Mouse (Mus musculus) MEL (cell line): ENCODE results near the gene Gipc3. TPM values are rescaled to one million over a fixed set of nuclear protein-coding genes. Genes with fewer than 3 reads are reported as not detected.

Experiments used
- DNase-seq: peaks from one replicate; pipeline ENCODE4 v3.0.0; 2011; ENCODE audit warnings: low read depth, low spot score
- H3K27ac ChIP-seq: 2 replicates; pipeline ENCODE4 v1.5.1; 2012; ENCODE audit warnings: low read depth, mild to moderate bottlenecking, control low read depth, low read length, moderate library complexity; ENCODE audit not compliant: control insufficient read depth
- H3K27me3 ChIP-seq, 2 experiments: fragments of 150-350 bp in 1 of 2; sonication (generic) in 1 of 2; 2 replicates each; pipeline ENCODE4 v1.6.1; 2012; ENCODE audit warnings: low read length in 2 of 2, mild to moderate bottlenecking in 2 of 2, improper control_type of control experiment in 1 of 2, moderate library complexity in 1 of 2; ENCODE audit not compliant: insufficient read depth in 2 of 2, control insufficient read depth in 1 of 2
- H3K36me3 ChIP-seq, 2 experiments: 2 replicates each; pipeline ENCODE4 v1.6.1; 2012 to 2014; ENCODE audit warnings: low read length in 2 of 2, improper control_type of control experiment in 1 of 2, inconsistent platforms in 1 of 2, mild to moderate bottlenecking in 1 of 2; ENCODE audit not compliant: insufficient read depth in 2 of 2, control insufficient read depth in 1 of 2
- H3K4me1 ChIP-seq, 2 experiments: fragments of 150-350 bp in 1 of 2; sonication (generic) in 1 of 2; 2 replicates each; pipeline ENCODE4 v1.6.1; 2012; ENCODE audit warnings: low read length in 2 of 2, improper control_type of control experiment in 1 of 2, mild to moderate bottlenecking in 1 of 2; ENCODE audit not compliant: insufficient read depth in 2 of 2, control insufficient read depth in 1 of 2
- H3K4me3 ChIP-seq, 2 experiments: fragments of 150-350 bp in 1 of 2; sonication (generic) in 1 of 2; 2 replicates each; pipeline ENCODE4 v1.5.1; 2012; ENCODE audit warnings: low read depth in 2 of 2, low read length in 2 of 2, mild to moderate bottlenecking in 2 of 2, moderate library complexity in 2 of 2, control low read depth in 1 of 2, improper control_type of control experiment in 1 of 2; ENCODE audit not compliant: control insufficient read depth in 1 of 2, insufficient read depth in 1 of 2
- H3K79me2 ChIP-seq: 2 replicates; pipeline ENCODE4 v1.6.1; 2012; ENCODE audit warnings: mild to moderate bottlenecking, low read length, moderate library complexity; ENCODE audit not compliant: control insufficient read depth, poor library complexity, insufficient read depth
- H3K9ac ChIP-seq: 2 replicates; pipeline ENCODE4 v1.6.1; 2012; ENCODE audit warnings: low read depth, mild to moderate bottlenecking, control low read depth, low read length, moderate library complexity; ENCODE audit not compliant: control insufficient read depth, poor library complexity, severe bottlenecking
- H3K9me3 ChIP-seq: fragments of 150-350 bp; sonication (generic); replicated peaks from 2 replicates; pipeline ENCODE4 v1.6.1; 2012; ENCODE audit warnings: mild to moderate bottlenecking, low read length, improper control_type of control experiment, moderate library complexity; ENCODE audit not compliant: insufficient read depth
- BHLHE40 ChIP-seq: IDR thresholded peaks from 2 replicates; pipeline ENCODE4 v1.6.1; 2012; ENCODE audit warnings: low read depth, mild to moderate bottlenecking, inconsistent platforms, low read length, improper control_type of control experiment, borderline replicate concordance
- CHD1 ChIP-seq: IDR thresholded peaks from 2 replicates; pipeline ENCODE4 v1.6.1; 2012; ENCODE audit warnings: low read depth, mild to moderate bottlenecking, inconsistent platforms, low read length, improper control_type of control experiment
- CHD2 ChIP-seq: IDR thresholded peaks from 2 replicates; pipeline ENCODE4 v1.6.1; 2011; ENCODE audit warnings: low read length, improper control_type of control experiment
- CTCF ChIP-seq, 3 experiments: IDR thresholded peaks in 2 of 3; conservative IDR thresholded peaks in 1 of 3; 2 replicates each; pipeline ENCODE4 v1.5.1; 2011 to 2012; ENCODE audit warnings: low read length in 3 of 3, low read depth in 2 of 3, mild to moderate bottlenecking in 2 of 3, improper control_type of control experiment in 1 of 3, inconsistent platforms in 1 of 3, mixed read lengths in 1 of 3, moderate library complexity in 1 of 3; ENCODE audit not compliant: control insufficient read depth in 1 of 3, insufficient read depth in 1 of 3, poor library complexity in 1 of 3, severe bottlenecking in 1 of 3
- E2F4 ChIP-seq: IDR thresholded peaks from 2 replicates; pipeline ENCODE4 v1.6.1; 2011; ENCODE audit warnings: low read depth, low read length, improper control_type of control experiment, borderline replicate concordance
- ELF1 ChIP-seq: IDR thresholded peaks from 2 replicates; pipeline ENCODE4 v1.6.1; 2014; ENCODE audit warnings: low read depth, mild to moderate bottlenecking, inconsistent platforms, low read length, improper control_type of control experiment, moderate library complexity
- EP300 ChIP-seq, 2 experiments: IDR thresholded peaks; 2 replicates each; pipeline ENCODE4 v1.6.1; 2011; ENCODE audit warnings: improper control_type of control experiment in 2 of 2, low read length in 2 of 2, low read depth in 1 of 2, mild to moderate bottlenecking in 1 of 2
- ETS1 ChIP-seq: IDR thresholded peaks from 2 replicates; pipeline ENCODE4 v1.6.1; 2012; ENCODE audit warnings: low read depth, mild to moderate bottlenecking, inconsistent platforms, low read length, improper control_type of control experiment, moderate library complexity
- GABPA ChIP-seq: IDR thresholded peaks from 2 replicates; pipeline ENCODE4 v1.6.1; 2012; ENCODE audit warnings: low read depth, mild to moderate bottlenecking, inconsistent platforms, low read length, improper control_type of control experiment, moderate library complexity
- GATA1 ChIP-seq: IDR thresholded peaks from 2 replicates; pipeline ENCODE4 v1.6.1; 2011; ENCODE audit warnings: low read depth, low read length, improper control_type of control experiment
- JUND ChIP-seq: IDR thresholded peaks from 2 replicates; pipeline ENCODE4 v1.6.1; 2011; ENCODE audit warnings: low read depth, mild to moderate bottlenecking, improper control_type of control experiment, low read length
- KAT2A ChIP-seq: conservative IDR thresholded peaks from 2 replicates; pipeline ENCODE4 v1.6.1; 2012; ENCODE audit warnings: low read depth, low read length, improper control_type of control experiment, inconsistent platforms
- MAFK ChIP-seq: IDR thresholded peaks from 2 replicates; pipeline ENCODE4 v1.6.1; 2011; ENCODE audit warnings: low read depth, mild to moderate bottlenecking, low read length, improper control_type of control experiment, borderline replicate concordance
- MAZ ChIP-seq: IDR thresholded peaks from 2 replicates; pipeline ENCODE4 v1.6.1; 2012; ENCODE audit warnings: low read depth, mild to moderate bottlenecking, inconsistent platforms, low read length, improper control_type of control experiment
- MEF2A ChIP-seq: IDR thresholded peaks from 2 replicates; pipeline ENCODE4 v1.6.1; 2014; ENCODE audit warnings: low read depth, mild to moderate bottlenecking, inconsistent platforms, low read length, improper control_type of control experiment; ENCODE audit not compliant: poor library complexity, insufficient replicate concordance, severe bottlenecking; ENCODE audit errors: extremely low read depth
- MXI1 ChIP-seq: IDR thresholded peaks from 2 replicates; pipeline ENCODE4 v1.6.1; 2011; ENCODE audit warnings: mild to moderate bottlenecking, low read depth, low read length, improper control_type of control experiment
- MYB ChIP-seq: IDR thresholded peaks from 2 replicates; pipeline ENCODE4 v1.6.1; 2011; ENCODE audit warnings: mild to moderate bottlenecking, low read depth, low read length, improper control_type of control experiment
- NELFE ChIP-seq: IDR thresholded peaks from 2 replicates; pipeline ENCODE4 v1.6.1; 2011; ENCODE audit warnings: low read depth, low read length, improper control_type of control experiment
- NRF1 ChIP-seq: IDR thresholded peaks from 2 replicates; pipeline ENCODE4 v1.6.1; 2014; ENCODE audit warnings: low read depth, mild to moderate bottlenecking, inconsistent platforms, low read length, improper control_type of control experiment, moderate library complexity; ENCODE audit not compliant: poor library complexity, insufficient read depth, severe bottlenecking
- POLR2A ChIP-seq, 2 experiments: IDR thresholded peaks; 2 replicates each; pipeline ENCODE4 v1.6.1; 2011 to 2012; ENCODE audit warnings: low read length in 2 of 2, mild to moderate bottlenecking in 2 of 2, control low read depth in 1 of 2, improper control_type of control experiment in 1 of 2, low read depth in 1 of 2, moderate library complexity in 1 of 2; ENCODE audit not compliant: control insufficient read depth in 1 of 2, insufficient read depth in 1 of 2, poor library complexity in 1 of 2
- POLR2AphosphoS2 ChIP-seq: IDR thresholded peaks from 2 replicates; pipeline ENCODE4 v1.6.1; 2011; ENCODE audit warnings: low read length, improper control_type of control experiment
- POLR2AphosphoS5 ChIP-seq: IDR thresholded peaks from 2 replicates; pipeline ENCODE4 v1.6.1; 2012; ENCODE audit warnings: low read depth, borderline replicate concordance, mild to moderate bottlenecking, inconsistent platforms, low read length, moderate library complexity, mixed read lengths
- RAD21 ChIP-seq: IDR thresholded peaks from 2 replicates; pipeline ENCODE4 v1.6.1; 2011; ENCODE audit warnings: mild to moderate bottlenecking, low read depth, low read length, improper control_type of control experiment
- RCOR1 ChIP-seq: IDR thresholded peaks from 2 replicates; pipeline ENCODE4 v1.6.1; 2012; ENCODE audit warnings: low read depth, mild to moderate bottlenecking, inconsistent platforms, low read length, improper control_type of control experiment
- SIN3A ChIP-seq: IDR thresholded peaks from 2 replicates; pipeline ENCODE4 v1.6.1; 2012; ENCODE audit warnings: low read length, improper control_type of control experiment, inconsistent platforms
- SMC3 ChIP-seq: IDR thresholded peaks from 2 replicates; pipeline ENCODE4 v1.6.1; 2011; ENCODE audit warnings: low read depth, low read length, improper control_type of control experiment
- TAL1 ChIP-seq: IDR thresholded peaks from 2 replicates; pipeline ENCODE4 v1.6.1; 2012; ENCODE audit warnings: mild to moderate bottlenecking, inconsistent platforms, low read length, moderate library complexity, mixed read lengths
- TBP ChIP-seq: IDR thresholded peaks from 2 replicates; pipeline ENCODE4 v1.8.0; 2011; ENCODE audit warnings: low read depth, low read length, improper control_type of control experiment
- TCF12 ChIP-seq: IDR thresholded peaks from 2 replicates; pipeline ENCODE4 v1.6.1; 2014; ENCODE audit warnings: low read depth, mild to moderate bottlenecking, inconsistent platforms, low read length, improper control_type of control experiment, moderate library complexity
- UBTF ChIP-seq: IDR thresholded peaks from 2 replicates; pipeline ENCODE4 v1.6.1; 2012; ENCODE audit warnings: low read depth, mild to moderate bottlenecking, inconsistent platforms, low read length, improper control_type of control experiment, moderate library complexity, borderline replicate concordance; ENCODE audit not compliant: insufficient read depth
- USF1 ChIP-seq: IDR thresholded peaks from 2 replicates; pipeline ENCODE4 v1.6.1; 2014; ENCODE audit warnings: low read depth, mild to moderate bottlenecking, inconsistent platforms, low read length, improper control_type of control experiment, moderate library complexity
- USF2 ChIP-seq, 2 experiments: IDR thresholded peaks; 2 replicates each; pipeline ENCODE4 v1.6.1; 2011 to 2012; ENCODE audit warnings: improper control_type of control experiment in 2 of 2, low read length in 2 of 2, borderline replicate concordance in 1 of 2, inconsistent platforms in 1 of 2, low read depth in 1 of 2, mild to moderate bottlenecking in 1 of 2; ENCODE audit not compliant: insufficient read depth in 1 of 2
- ZC3H11A ChIP-seq: IDR thresholded peaks from 2 replicates; pipeline ENCODE4 v1.6.1; 2012; ENCODE audit warnings: low read depth, mild to moderate bottlenecking, inconsistent platforms, low read length, improper control_type of control experiment
- ZMIZ1 ChIP-seq: IDR thresholded peaks from 2 replicates; pipeline ENCODE4 v1.6.1; 2012; ENCODE audit warnings: low read depth, mild to moderate bottlenecking, inconsistent platforms, low read length, improper control_type of control experiment, moderate library complexity
- ZNF384 ChIP-seq: IDR thresholded peaks from 2 replicates; pipeline ENCODE4 v1.6.1; 2012; ENCODE audit warnings: low read depth, mild to moderate bottlenecking, inconsistent platforms, low read length, improper control_type of control experiment
- polyA plus RNA-seq, 2 experiments: library from polyadenylated mRNA; stranded (reverse) in 1 of 2; unstranded in 1 of 2; fragments of >175 nt in 1 of 2; fragments of >200 nt in 1 of 2; gene quantifications; 2 replicates each; pipeline versions ENCODE4 v1.2.1 to v1.2.4; 2012; ENCODE audit warnings: low replicate concordance in 2 of 2, low read depth in 1 of 2; ENCODE audit not compliant: insufficient read length in 2 of 2, insufficient read depth in 1 of 2, missing spikeins in 1 of 2
- total RNA-seq: library from RNA; depleted of rRNA; stranded (reverse); fragments of 300-350 nt; gene quantifications from 2 replicates; pipeline ENCODE4 v1.2.3, GENCODE M21; 2012

Gipc3 gene
- total and polyA plus RNA-seq, 3 experiments = not detected

DNA sequence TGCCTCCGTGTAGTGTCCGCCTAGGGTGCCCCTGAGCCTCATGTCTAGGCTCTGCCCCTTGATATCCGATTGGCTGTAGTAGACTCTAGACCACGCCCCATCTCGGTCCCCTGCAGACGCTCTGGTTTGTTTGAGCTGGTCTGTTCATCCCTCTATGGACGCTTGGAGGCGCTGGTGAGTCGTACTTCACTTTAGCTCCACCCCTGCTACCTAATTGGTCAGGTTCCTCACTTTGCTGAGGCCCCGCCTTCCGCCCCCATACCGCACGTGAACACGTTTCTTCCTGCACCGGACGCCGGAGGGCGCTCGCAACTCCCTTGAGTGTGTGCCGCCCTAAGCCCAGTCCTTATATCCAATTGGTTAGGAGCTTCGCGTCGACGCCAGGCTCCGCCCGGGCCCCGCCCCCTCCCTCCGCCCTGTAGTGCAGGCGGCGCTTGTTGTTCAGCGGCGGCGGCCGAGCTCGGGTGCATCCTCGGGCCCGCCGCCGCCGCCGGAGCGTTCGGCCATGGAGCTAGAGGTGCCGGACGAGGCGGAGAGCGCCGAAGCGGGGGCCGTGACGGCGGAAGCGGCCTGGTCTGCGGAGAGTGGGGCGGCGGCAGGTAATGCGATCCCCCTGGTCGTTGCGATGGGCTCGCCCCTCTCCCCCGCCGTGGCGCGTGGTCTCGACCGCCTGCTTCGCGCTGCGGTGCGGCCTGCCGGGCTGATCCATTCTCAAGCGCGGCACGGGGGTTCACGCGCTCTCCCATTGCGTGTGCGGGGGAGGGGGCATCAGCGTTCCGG lies 50.3 kb downstream of the Gipc3 start, which contains the start of gene Pip5k1c:
TSS of gene Pip5k1c (plus strand) at position 410 of the 780 bp plus-strand sequence.
- no peaks in the 10 kb centered on the region for H3K9me3 ChIP-seq
- H3K4me3 ChIP-seq = peak within 1 kb of the TSS; percentile 86 to 91
- H3K9ac ChIP-seq = peak within 1 kb of the TSS; percentile 88
- H3K27me3 ChIP-seq = no peaks in the 10 kb centered on the region
- H3K36me3 ChIP-seq = peaks cover 0 to 20% of the 10 kb centered on the region in 2 experiments; a peak in 2 of 4 replicates
- DNase-seq = peak; percentile 100
- peak within 1 kb of the TSS; percentile 82 for H3K27ac ChIP-seq
- peaks cover 45% of the 10 kb centered on the region for H3K79me2 ChIP-seq
- peaks cover 11 to 30% of the 10 kb centered on the region in 2 experiments for H3K4me1 ChIP-seq
- TF ChIP-seq RAD21 (peak; percentile 47), ZC3H11A (no peak), MAZ (peak; percentile 71; the same call in 1 of the 2 replicates), POLR2AphosphoS5 (no peak), ZMIZ1 (no peak), USF2 (IDR thresholded peaks at IDR 0.05; ENCODE audit: borderline replicate concordance in 1 of 2, insufficient read depth in 1 of 2, low read depth in 1 of 2, low read length in 2 of 2) (no peak), RCOR1 (no peak), POLR2AphosphoS2 (peak; percentile 85; the same call in 1 of the 2 replicates), TBP (peak; percentile 62), TAL1 (no peak), CHD1 (peak; percentile 99), NRF1 (peak; percentile 9; the same call in 1 of the 2 replicates), POLR2A (IDR thresholded peaks at IDR 0.05; ENCODE audit: control insufficient read depth in 1 of 2, insufficient read depth in 1 of 2, low read depth in 1 of 2, low read length in 2 of 2, poor library complexity in 1 of 2) (peak; percentile 73 to 91), BHLHE40 (peak; percentile 100), ELF1 (peak; percentile 73), MEF2A (no peak), TCF12 (no peak), SIN3A (peak; percentile 71; the same call in 1 of the 2 replicates), USF1 (peak; percentile 88), UBTF (no peak), GATA1 (no peak), MXI1 (peak; percentile 19; the same call in 1 of the 2 replicates), NELFE (peak; percentile 79), ETS1 (0 out of 2 replicates have a peak, but pooled peaks have one; percentile 47), JUND (no peak), CHD2 (no peak), GABPA (no peak), MYB (no peak), MAFK (no peak), SMC3 (peak; percentile 65), KAT2A (no peak; the same call in 1 of the 2 replicates), EP300 (IDR thresholded peaks at IDR 0.05; ENCODE audit: low read depth in 1 of 2, low read length in 2 of 2) (no peak), ZNF384 (no peak), CTCF (IDR thresholded peaks at IDR 0.05 in 2 of 3, conservative IDR thresholded peaks at IDR 0.05 in 1 of 3; ENCODE audit: control insufficient read depth in 1 of 3, insufficient read depth in 1 of 3, low read depth in 2 of 3, low read length in 3 of 3, poor library complexity in 1 of 3, severe bottlenecking in 1 of 3) (peak; percentile 64 to 96 (median 82)), E2F4 (no peak)
